Mouse (Mus musculus) forebrain, embryonic 12.5 days (tissue): Measurements from ENCODE around the gene Trim2. TPM values are rescaled to one million over a fixed set of nuclear protein-coding genes. Genes with fewer than 3 reads are reported as not detected.

Source experiments
- ATAC-seq: fragments of 200-750 bp; cut with Nextera tagmentation; 2 replicates; pipeline ENCODE4 v1.8.0; 2017; ENCODE audit warnings: moderate TSS enrichment; ENCODE audit not compliant: low FRiP score
- H3K27ac ChIP-seq: fragments of 300-500 bp; sonication (generic); 2 replicates; pipeline ENCODE4 v1.5.1; 2016; ENCODE audit warnings: mild to moderate bottlenecking
- H3K27me3 ChIP-seq: fragments of 300-500 bp; sonication (generic); 2 replicates; pipeline ENCODE4 v1.6.1; 2016; ENCODE audit warnings: mild to moderate bottlenecking
- H3K36me3 ChIP-seq: fragments of 300-500 bp; sonication (generic); replicated peaks from 2 replicates; pipeline ENCODE4 v1.6.1; 2016; ENCODE audit warnings: mild to moderate bottlenecking
- H3K4me1 ChIP-seq: fragments of 300-500 bp; sonication (generic); 2 replicates; pipeline ENCODE4 v1.6.1; 2016
- H3K4me2 ChIP-seq: fragments of 300-500 bp; sonication (generic); 2 replicates; pipeline ENCODE4 v1.6.1; 2016; ENCODE audit warnings: mild to moderate bottlenecking, moderate library complexity
- H3K4me3 ChIP-seq: fragments of 300-500 bp; sonication (generic); replicated peaks from 2 replicates; pipeline ENCODE4 v1.5.1; 2016; ENCODE audit warnings: mild to moderate bottlenecking
- H3K9ac ChIP-seq: fragments of 300-500 bp; sonication (generic); 2 replicates; pipeline ENCODE4 v1.6.1; 2016; ENCODE audit warnings: mild to moderate bottlenecking
- H3K9me3 ChIP-seq: fragments of 300-500 bp; sonication (generic); 2 replicates; pipeline ENCODE4 v1.6.1; 2016
- WGBS: fragments of 180-500 bp; shearing (Covaris S2); methylation state at CpG from one replicate; pipeline ENCODE4 v1.1.7; 2016; 5-methylcytosine and 5-hydroxymethylcytosine counted together
- polyA plus RNA-seq: library from polyadenylated mRNA; unstranded; fragments of >200 nt; fragmentation: Nextera tagmentation; extraction: Ambion mirVana; gene quantifications from 2 replicates; pipeline ENCODE4 v1.2.1, GENCODE M21; 2016

Gene Trim2
- polyA plus RNA-seq, 1 experiment from 2014 or later = 107 TPM

DNA sequence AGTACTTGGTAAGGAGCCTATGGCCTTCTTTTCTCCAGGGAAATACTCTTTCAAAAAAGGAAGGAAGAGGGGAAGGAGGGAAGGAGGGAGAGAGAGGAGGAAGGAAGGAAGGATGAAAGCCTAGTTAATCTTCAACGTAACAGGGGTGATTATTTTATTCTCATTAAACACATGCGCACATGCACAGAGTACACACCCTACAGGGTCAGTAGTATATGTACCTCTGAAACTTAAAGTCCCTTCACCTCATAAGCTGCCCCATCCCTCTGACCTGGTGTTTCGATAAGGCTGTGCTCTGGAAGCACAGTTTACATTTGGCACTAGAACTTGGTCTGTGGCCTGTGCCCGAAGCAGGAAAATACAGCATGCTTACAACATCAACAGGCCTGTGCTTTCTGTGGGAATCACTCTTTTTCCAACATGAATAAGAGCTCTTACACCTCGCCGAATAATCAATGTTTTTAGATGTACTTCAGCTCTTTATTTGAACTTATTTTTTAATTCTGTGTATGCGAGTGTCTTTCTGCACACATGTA is 95.3 kb downstream of the Trim2 start:
- WGBS = 91% methylated on average over 7 of the region's 7 CpGs
- Histone ChIP-seq H3K4me3 (no peak overlapping the region), H3K27ac (no peak overlapping the region), H3K4me1 (peaks cover 44% of the 10 kb centered on the region), H3K4me2 (no peak overlapping the region), H3K27me3 (no peaks in the 10 kb centered on the region), H3K9ac (no peak overlapping the region), H3K9me3 (no peaks in the 10 kb centered on the region), H3K36me3 (peaks cover 37% of the 10 kb centered on the region)
- no peak for ATAC-seq

DNA sequence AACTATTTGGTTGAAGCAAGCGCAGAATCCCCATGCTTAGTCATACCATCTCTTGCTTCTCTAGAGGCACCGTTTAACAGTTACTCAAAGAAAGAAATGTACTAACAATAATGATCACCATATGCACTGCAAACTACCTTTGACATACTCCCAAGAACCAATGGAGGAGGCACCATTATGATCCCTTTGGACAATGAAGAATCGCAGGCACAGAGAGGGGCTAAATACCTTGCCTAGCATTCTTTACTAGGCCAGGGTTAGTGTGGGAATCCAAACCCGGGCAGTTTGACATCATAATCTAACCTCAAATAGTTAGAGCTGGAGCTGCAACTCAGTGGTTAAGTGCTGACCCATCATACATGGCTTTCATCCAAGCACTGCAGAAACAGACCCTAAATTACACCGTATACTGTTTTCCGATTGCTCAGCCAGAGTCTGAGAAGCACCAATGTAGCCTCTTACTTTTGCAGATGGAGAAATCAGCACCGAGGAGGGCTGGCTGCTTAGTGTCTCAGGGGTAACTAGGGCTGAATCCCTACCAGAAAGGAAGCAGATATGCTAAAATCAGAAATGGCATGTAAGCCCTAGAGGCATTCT is 97.7 kb downstream of the Trim2 start:
- no peak overlapping the region for H3K4me2 ChIP-seq
- peaks cover 20% of the 10 kb centered on the region for H3K4me1 ChIP-seq
- no peak overlapping the region for H3K9ac ChIP-seq
- H3K4me3 ChIP-seq = no peak overlapping the region
- no peaks in the 10 kb centered on the region for H3K9me3 ChIP-seq
- peaks cover 56% of the 10 kb centered on the region for H3K36me3 ChIP-seq
- 96% methylated on average over 7 of the region's 7 CpGs for WGBS
- H3K27me3 ChIP-seq = no peaks in the 10 kb centered on the region
- no peak overlapping the region for H3K27ac ChIP-seq
- no peak for ATAC-seq

DNA sequence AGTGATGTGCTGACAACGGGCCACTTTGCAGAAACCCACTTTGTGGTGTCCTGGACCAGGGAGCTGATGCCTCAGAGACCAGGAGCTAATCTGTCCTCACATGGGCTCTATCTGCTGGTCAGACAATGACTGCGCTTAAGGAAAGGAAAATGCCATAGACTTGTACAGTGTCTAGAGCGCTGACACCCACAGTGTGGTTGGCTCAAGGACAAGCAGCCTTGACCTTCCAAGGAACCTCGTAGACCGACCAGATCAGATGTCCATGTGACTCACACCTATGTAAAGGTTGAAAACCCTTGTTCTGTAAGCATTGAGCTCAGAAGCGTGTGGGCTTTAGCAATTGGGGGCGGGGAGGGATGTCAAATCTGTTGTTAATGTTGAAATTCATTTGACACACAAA is 98.2 kb downstream of the Trim2 start:
- Histone ChIP-seq H3K36me3 (peaks cover 56% of the 10 kb centered on the region), H3K4me1 (peaks cover 19% of the 10 kb centered on the region; the same call in 1 of the 2 replicates)
- WGBS = 92% methylated on average over 7 of the region's 7 CpGs

DNA sequence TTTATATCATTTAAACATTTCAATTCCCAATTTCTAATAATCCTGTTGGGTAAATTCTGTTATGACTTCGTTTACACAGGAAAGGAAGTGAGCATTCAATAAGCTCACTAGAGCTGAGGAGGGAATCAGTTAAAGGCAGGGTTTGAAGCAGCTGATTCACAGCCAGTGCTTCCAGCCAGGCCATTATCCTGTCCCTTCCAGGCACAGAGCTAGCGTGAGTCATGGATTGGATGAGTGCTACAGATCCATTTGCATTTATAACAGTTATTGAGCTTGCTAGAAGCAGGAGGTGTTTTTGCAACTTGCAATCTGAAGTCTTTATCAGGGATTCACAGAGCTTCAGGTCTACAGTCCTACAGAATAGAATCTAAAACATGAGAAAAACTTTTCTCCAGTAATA is 99.3 kb downstream of the Trim2 start:
- H3K4me2 ChIP-seq = no peak overlapping the region
- H3K9me3 ChIP-seq = no peaks in the 10 kb centered on the region
- no peak for ATAC-seq
- H3K27ac ChIP-seq = no peak overlapping the region
- no peaks in the 10 kb centered on the region for H3K27me3 ChIP-seq
- H3K4me1 ChIP-seq = peaks cover 15% of the 10 kb centered on the region; the same call in 1 of the 2 replicates
- H3K36me3 ChIP-seq = peaks cover 59% of the 10 kb centered on the region
- no peak overlapping the region for H3K9ac ChIP-seq
- WGBS = 70% methylated on average over 2 of the region's 2 CpGs
- no peak overlapping the region for H3K4me3 ChIP-seq

More for the DNA sequence above, 98.2 kb downstream of the Trim2 start:
- no peak overlapping the region for H3K4me3 ChIP-seq
- ATAC-seq = no peak; the same call in 1 of the 2 replicates
- no peak overlapping the region for H3K4me2 ChIP-seq
- no peaks in the 10 kb centered on the region for H3K27me3 ChIP-seq
- no peak overlapping the region for H3K9ac ChIP-seq
- H3K9me3 ChIP-seq = no peaks in the 10 kb centered on the region
- H3K27ac ChIP-seq = no peak overlapping the region

DNA sequence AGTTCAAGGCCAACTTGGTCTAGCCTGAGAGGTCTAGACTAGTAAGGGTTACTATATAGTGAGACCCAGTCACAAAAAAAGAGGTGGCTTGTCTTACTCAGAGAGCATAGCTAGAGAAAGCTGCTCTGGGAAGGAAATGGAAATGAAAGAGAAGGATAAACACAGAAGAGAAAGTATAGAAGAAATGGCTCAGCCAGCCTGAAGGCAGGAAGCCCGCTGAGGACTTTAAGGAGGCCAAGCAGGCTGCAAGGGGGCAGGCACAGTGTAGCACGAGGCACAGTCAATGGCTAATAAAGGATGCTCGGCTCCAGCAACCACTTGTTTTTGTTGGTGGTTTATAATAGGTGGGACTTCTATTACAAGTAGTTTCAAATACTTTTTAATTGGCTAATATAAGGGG is 100.6 kb downstream of the Trim2 start:
- Histone ChIP-seq H3K9me3 (no peaks in the 10 kb centered on the region), H3K4me3 (no peak overlapping the region), H3K9ac (no peak overlapping the region), H3K36me3 (peaks cover 69% of the 10 kb centered on the region), H3K27me3 (no peaks in the 10 kb centered on the region), H3K27ac (no peak overlapping the region), H3K4me2 (no peak overlapping the region), H3K4me1 (peaks cover 13% of the 10 kb centered on the region)
- no peak for ATAC-seq
- 75% methylated on average over 3 of the region's 3 CpGs for WGBS

DNA sequence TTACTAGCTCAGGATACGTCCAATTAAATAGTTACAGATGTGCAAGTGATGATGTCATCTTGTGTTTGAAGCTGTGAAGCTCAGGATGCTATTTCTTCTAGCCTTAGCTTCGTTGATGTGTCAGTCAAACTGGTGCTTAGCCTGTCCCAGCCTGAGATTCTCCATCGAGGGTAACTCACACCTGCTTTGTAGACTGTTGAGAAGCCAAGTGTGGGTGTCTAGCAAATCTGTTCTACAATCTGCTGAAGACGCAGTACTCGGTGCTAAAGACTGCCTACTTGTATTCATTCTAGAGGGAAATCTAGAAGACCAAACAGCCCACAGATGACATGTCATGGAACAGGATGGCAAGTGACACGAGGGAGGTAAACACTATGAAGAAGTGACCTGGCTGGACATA is 101.0 kb downstream of the Trim2 start:
- Histone ChIP-seq H3K27ac (no peak overlapping the region), H3K4me1 (peaks cover 13% of the 10 kb centered on the region)
- whole genome bisulfite sequencing = 90% methylated on average over 6 of the region's 6 CpGs

DNA sequence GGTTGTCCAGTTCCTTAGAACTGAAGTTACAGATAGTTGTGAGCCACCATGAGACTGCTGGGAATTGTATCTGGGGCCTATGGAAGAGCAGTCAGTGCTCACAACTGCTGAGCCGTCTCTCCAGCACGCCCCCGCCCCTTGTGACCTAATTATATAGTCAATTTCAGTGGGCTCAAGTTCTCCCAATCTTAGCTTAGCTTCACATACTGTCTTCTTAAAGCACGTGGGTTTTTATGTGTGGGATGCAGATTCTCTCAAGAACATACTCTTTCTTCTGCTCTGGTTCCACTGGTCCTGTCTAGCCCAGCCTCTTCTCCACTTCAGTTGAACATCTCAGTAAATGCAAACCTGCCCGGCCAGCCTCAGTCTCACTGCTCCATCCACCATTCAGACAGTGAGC is 102.0 kb downstream of the Trim2 start:
- H3K4me3 ChIP-seq = no peak overlapping the region
- no peaks in the 10 kb centered on the region for H3K9me3 ChIP-seq
- H3K4me1 ChIP-seq = peaks cover 14% of the 10 kb centered on the region
- no peak overlapping the region for H3K9ac ChIP-seq
- ATAC-seq = no peak
- H3K4me2 ChIP-seq = no peak overlapping the region
- H3K36me3 ChIP-seq = peaks cover 63% of the 10 kb centered on the region
- no peak overlapping the region for H3K27ac ChIP-seq
- H3K27me3 ChIP-seq = no peaks in the 10 kb centered on the region
- WGBS = 87% methylated on average over 5 of the region's 5 CpGs

More for the DNA sequence above, 101.0 kb downstream of the Trim2 start:
- H3K27me3 ChIP-seq = no peaks in the 10 kb centered on the region
- no peak overlapping the region for H3K9ac ChIP-seq
- no peaks in the 10 kb centered on the region for H3K9me3 ChIP-seq
- ATAC-seq = no peak
- H3K4me2 ChIP-seq = no peak overlapping the region
- H3K36me3 ChIP-seq = peaks cover 69% of the 10 kb centered on the region
- H3K4me3 ChIP-seq = no peak overlapping the region

DNA sequence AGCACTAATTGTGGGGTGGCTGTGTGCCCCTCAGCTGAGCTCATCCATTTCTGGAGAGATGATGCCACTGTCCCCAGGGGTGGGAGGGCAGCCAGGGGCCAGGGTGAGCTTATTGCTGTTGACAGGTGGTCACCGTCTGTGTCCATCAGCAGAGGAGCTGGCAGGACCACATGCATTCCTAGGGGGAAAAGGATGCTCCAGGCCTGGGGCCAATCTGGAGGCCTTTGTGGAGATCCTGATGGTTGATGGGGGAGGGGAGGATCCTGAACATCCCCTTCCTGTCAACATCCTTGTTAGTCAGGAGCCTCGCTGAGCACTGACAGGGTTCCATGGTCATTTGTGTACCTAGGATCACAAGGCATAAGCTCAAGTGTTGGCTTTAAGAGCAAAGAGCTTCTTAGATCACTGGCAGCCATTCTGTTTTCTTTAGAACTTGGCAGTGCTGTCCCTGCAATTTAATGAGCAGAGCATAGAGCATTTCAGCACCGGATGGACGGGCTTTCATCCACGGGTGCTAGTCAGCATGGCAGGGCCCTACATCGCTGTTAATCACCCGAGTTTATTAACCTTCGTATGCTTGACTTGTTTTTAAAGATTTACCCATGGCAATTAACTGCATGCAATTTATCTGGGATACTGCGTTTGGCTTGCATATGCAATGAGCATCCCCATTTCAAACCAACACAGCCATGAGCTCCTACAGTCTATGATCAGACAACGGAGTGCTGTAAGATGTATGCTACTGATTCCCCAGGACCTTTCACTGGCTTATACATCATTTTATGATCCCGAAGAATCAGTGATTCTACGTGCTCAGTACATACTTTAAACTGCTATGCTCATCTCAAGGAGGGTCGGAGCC is 105.9 kb downstream of the Trim2 start:
- H3K27ac ChIP-seq = peak overlapping the region; percentile 77
- WGBS = 51% methylated on average over 13 of the region's 13 CpGs

DNA sequence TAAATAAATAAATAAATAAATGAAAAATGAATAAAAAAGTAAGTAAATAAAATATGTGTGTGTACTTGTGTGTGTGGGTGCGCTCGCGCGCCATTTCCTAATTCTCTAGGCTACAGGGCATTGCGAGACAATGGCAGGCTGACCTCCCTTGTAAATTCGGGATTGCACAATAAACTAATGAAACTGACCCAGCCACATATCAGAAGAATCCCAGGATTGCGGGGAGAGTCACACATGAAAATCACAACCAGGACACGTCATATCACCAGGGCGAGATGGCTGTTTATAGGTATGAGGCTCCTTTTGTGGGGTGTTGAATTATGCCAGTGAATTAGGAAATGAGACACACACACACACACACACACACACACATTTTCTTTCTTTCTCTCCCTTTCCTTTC is 107.2 kb downstream of the Trim2 start:
- Histone ChIP-seq H3K9me3 (no peaks in the 10 kb centered on the region), H3K4me1 (peaks cover 14% of the 10 kb centered on the region), H3K4me3 (no peak overlapping the region), H3K27ac (no peak overlapping the region), H3K9ac (no peak overlapping the region), H3K4me2 (no peak overlapping the region), H3K36me3 (peaks cover 22% of the 10 kb centered on the region), H3K27me3 (no peaks in the 10 kb centered on the region)
- no peak for ATAC-seq
- 91% methylated on average over 9 of the region's 9 CpGs for WGBS

More for the DNA sequence above, 105.9 kb downstream of the Trim2 start:
- H3K4me2 ChIP-seq = no peak overlapping the region
- no peak overlapping the region for H3K4me3 ChIP-seq
- H3K4me1 ChIP-seq = peaks cover 14% of the 10 kb centered on the region
- peak; percentile 84 for ATAC-seq
- H3K9me3 ChIP-seq = no peaks in the 10 kb centered on the region
- no peaks in the 10 kb centered on the region for H3K27me3 ChIP-seq
- no peak overlapping the region for H3K9ac ChIP-seq
- peaks cover 33% of the 10 kb centered on the region for H3K36me3 ChIP-seq

DNA sequence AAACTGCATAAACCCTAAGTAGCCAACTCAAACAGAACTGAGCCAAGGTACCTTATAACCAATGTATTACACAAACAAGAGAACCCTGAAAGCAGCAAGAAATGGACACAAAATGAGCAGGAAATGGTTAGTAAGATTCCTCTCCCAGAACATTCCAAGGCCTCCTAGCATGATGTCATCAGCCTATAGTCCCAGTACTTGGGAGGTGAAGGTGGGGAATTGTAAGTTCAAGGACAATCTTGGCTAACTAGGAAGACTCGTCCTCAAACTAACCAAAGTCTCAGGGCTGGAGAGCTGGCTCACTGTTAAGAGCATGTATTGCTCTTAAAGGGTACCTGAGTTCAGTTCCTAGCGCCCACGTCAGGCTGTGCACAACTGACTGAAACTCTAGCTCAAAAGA is 108.4 kb downstream of the Trim2 start:
- Histone ChIP-seq H3K4me2 (no peak overlapping the region), H3K9ac (no peak overlapping the region), H3K9me3 (no peaks in the 10 kb centered on the region), H3K4me1 (peaks cover 14% of the 10 kb centered on the region), H3K36me3 (peaks cover 30% of the 10 kb centered on the region), H3K27me3 (no peaks in the 10 kb centered on the region), H3K4me3 (no peak overlapping the region), H3K27ac (no peak overlapping the region)
- no peak for ATAC-seq
- WGBS = 89% methylated on average over 3 of the region's 3 CpGs

DNA sequence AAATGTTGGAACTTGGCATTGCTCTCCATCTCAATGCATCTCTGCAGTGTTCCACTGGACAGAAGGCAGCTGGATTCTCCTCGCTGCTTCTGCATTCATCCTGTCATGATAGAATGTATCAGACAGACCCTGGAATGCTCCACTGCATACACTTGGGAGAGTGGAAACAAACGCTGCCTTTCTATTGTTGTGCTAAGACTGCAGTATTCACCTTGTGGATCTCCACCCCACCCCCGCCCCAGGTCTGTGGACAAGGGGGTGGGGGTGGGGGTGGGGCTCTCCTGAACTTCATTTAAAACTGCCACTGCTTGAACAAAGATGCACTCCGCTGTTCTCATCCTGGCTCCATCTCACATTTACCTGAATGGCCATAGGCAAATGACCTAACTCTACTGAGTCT is 112.8 kb downstream of the Trim2 start:
- no peak for ATAC-seq
- Histone ChIP-seq H3K4me1 (peaks cover 20% of the 10 kb centered on the region), H3K4me2 (no peak overlapping the region), H3K36me3 (peaks cover 53% of the 10 kb centered on the region), H3K27ac (no peak overlapping the region), H3K4me3 (no peak overlapping the region), H3K27me3 (peaks cover 6% of the 10 kb centered on the region; the same call in 1 of the 2 replicates), H3K9me3 (no peaks in the 10 kb centered on the region), H3K9ac (no peak overlapping the region)
- 62% methylated on average over 4 of the region's 4 CpGs for WGBS

DNA sequence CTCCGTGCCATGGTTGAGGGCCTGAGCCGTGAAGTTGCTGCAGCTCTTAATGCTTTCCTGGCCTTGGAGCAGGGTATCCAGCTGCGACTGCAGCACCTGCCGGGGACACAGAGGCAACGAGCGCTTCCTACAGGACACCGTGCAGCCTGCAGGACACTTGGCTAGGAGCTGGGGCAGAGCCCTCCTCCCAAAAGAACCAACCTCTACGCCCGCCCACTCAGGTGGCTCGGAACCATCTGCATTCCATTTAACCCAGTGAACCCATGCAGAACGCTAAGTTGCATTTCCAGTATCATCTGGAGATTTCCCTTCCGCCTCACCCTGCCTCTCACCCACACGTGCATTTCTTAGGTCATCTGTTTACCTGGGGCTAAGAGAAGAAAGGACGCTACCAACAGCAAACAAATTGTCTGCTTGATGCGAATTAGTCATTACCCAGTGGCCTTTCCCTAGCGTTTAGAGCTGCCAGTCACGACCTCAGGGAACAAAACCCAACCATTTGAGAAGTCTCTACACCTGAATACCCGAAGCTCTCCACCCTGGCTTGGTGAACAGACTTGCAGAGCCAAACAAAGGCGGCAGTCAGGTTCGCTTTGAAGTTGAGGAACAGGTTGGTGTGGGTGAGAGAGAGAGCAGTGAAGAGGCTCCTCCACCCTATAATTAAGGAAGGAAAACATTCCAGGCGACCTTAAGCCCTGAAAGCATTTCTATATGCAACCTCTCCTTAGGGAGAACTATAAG is 115.4 kb downstream of the Trim2 start:
- Histone ChIP-seq H3K4me1 (peaks cover 20% of the 10 kb centered on the region), H3K9ac (no peak overlapping the region), H3K4me3 (no peak overlapping the region), H3K27me3 (peaks cover 6% of the 10 kb centered on the region; the same call in 1 of the 2 replicates), H3K27ac (no peak overlapping the region; the same call in 1 of the 2 replicates), H3K36me3 (peaks cover 50% of the 10 kb centered on the region), H3K9me3 (no peaks in the 10 kb centered on the region), H3K4me2 (peak overlapping the region; percentile 15; the same call in 1 of the 2 replicates)
- 54% methylated on average over 21 of the region's 21 CpGs for WGBS
- ATAC-seq = peak; percentile 31; the same call in 1 of the 2 replicates
